Mouse (Mus musculus) R1 (cell line): ENCODE data around the gene Prkg1.

Experiments used
- DNase-seq: peaks from one replicate; pipeline ENCODE4 v3.0.0-alpha.2; 2018; ENCODE audit warnings: low read depth, low spot score

Prkg1 gene

DNA sequence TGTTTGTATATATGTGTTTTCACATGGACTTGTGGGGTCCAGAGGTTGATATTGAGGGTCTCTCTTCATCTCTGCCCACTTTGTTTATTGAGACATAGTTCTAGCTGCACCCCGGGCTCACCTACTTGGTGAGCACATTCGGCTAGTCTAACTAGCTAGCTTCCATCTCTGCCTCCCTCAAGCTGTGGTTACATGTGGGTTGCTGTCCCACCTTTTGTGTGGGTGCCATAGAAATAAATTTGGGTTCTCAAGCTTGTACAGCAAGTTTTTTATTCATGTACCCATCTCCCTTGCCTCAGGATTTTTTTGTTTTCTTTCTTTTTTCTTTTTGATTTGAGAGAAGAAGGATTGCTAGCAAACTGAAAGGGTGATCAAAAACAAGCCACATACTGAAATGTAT, 617.4 kb downstream of the Prkg1 start:
- DNase-seq: no peak

DNA sequence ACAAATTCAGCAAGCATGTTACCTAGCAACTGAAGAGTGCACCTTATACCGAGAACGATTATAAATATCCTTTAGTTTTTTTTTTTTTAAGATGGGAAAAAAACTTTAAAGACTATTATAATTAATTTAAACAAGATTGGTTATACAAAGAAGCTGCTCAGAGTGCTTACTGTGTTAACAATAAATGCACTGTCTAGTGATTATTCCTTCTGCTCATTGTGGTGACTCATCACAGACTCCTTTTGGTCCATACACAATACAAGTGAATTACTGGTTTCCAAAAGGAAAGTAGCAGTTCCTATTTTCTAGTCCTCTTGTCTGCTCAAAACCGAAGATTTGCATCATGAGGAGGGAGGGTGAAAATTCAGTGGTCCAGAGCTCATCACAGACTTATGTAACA, 618.7 kb downstream of the Prkg1 start:
- DNase-seq: no peak

DNA sequence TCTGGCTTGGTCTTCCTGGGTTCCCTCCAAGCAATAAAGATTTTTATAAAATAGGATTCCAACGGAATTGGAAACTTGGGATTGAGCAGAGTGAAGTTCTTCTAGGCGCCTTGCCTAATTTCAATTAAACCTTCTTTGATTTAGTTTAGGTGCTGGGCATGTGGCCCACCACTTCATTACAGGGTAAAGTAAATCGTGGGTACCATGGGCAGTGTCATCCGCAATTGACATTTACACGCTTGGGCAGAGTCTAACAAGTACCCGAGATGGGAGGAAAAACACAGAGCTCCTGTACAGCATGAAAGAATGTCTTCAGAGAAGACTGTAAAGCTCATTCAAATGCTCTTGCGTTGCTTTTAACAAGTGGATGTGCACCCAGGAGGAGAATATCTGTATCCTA, 622.9 kb downstream of the Prkg1 start:
- DNase-seq: no peak

DNA sequence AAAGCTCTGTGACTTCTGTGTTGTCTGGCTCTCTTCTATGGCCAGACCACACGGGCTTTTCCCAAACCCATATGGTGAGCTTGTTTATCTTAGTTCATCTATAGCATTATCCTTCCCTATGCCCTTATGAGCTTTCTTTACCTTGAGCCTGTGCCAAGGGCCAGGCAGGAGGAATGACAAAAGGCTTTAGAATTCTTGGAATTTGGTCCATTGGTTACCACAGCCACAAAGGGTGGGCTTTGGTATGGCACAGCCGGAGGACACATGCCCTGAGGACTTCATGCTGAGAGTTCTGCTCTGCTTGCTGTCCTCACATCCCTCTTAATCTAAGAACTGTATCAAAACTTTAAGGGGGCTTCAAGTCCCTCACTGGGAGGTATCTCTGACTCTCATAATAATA, 628.5 kb downstream of the Prkg1 start:
- DNase-seq: no peak

DNA sequence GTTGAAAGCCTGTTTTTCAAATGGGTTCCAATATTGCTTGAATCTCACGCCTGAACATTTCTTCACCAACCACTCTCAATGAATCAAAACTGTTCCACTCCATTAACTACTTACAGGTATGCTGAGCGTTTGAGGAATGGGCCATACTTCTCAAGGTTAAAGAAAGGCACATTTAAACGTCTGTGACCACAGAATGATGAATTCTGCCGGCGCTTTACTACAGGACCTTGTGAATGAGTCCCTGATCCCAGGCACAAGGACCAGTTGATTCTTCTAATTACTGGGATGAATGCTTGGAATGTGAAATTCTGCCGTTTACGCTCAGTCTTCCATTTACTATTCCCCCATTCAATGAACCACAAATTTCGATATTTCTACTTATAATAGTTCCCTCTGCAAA, 632.2 kb downstream of the Prkg1 start:
- no peak for DNase-seq

- no peak for DNase-seq
Measured at GRCm38 (mm10) chr19:31124628-31125027, 640.2 kb downstream of the Prkg1 start.

- DNase-seq: no peak
Measured at GRCm38 (mm10) chr19:31114690-31115089, 650.1 kb downstream of the Prkg1 start.

DNA sequence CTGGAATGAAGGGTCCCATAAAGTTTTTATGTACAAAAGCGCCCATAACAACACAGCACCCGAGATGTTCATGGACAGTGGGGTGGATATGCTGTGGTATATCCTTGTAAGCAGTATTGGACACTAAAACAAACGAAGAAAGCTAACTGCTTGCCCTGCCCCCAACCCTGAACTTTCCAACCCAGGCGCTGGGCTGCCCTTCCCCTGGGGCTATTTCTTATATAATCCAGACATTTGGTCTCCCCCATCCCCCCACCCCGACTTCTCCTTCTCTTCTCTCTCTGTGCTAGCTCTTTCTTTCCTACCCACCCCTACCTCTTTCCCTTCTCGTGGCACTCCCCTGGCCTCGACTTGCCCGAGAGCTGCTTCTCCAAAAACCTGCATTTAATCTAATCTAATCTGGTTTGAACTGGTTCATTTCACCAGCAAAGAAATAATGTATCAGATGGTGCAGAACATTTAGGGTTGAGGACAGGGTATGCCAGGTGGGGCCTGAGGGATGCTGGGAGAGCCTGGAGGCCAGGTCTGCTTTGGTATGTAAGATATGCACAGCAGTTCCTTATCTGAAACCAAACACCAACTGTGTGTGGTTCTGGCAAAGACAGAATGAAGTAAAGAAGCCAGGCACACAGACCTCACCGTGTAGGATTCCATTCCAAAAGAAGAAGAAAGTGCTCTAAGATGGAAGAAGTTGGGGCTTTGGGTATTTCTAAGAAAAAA, 657.8 kb downstream of the Prkg1 start:
- peak; percentile 21 for DNase-seq

GRCm38 (mm10) chr19:31106036-31106435, 658.8 kb downstream of the Prkg1 start:
- DNase-seq: peak; percentile 63

- peak; percentile 33 for DNase-seq
Measured at GRCm38 (mm10) chr19:31104764-31105163, 660.1 kb downstream of the Prkg1 start.

GRCm38 (mm10) chr19:31099369-31099768, 665.5 kb downstream of the Prkg1 start:
- DNase-seq: no peak

GRCm38 (mm10) chr19:31097857-31098256, 667.0 kb downstream of the Prkg1 start:
- DNase-seq: no peak

DNA sequence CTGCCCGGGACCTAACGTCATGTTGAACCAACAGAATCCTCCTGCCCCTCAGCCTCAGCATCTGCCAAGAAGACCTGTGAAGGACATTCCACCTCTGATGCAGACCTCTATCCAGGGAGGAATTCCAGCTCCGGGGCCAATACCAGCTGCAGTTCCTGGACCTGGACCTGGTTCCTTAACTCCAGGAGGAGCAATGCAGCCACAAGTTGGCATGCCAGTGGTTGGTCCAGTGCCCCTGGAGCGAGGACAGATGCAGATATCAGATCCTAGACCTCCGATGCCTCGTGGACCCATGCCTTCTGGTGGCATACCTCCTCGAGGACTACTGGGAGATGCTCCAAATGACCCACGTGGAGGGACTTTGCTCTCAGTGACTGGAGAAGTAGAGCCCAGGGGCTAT, 681.1 kb downstream of the Prkg1 start:
- no peak for DNase-seq

DNA sequence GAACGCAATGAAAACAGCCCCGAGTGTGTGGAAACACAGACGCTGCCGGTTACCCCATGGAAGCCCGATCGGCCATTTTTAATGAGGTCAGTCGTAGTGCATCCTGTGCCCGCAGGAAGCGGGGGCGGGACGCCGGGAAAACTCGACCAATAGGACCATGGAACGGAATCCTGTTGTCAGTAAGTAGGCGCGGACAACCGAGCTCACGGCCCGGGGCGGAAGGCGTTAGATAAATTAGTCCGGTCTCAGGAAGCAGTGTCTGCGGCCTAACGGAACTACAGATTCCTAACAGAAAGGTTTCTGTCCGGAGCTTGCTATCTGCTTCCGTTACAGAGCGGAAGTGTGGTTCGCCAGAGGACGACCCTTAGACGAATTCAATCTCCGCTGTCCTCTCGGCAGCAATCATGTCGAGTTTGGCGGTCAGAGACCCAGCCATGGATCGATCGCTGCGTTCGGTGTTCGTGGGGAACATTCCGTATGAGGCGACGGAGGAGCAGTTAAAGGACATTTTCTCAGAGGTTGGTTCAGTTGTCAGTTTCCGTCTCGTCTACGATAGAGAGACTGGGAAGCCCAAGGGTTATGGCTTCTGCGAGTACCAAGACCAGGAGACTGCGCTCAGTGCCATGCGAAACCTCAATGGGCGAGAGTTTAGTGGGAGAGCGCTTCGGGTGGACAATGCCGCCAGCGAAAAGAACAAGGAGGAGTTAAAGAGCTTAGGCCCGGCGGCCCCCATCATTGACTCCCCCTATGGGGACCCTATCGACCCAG, 682.0 kb downstream of the Prkg1 start, which contains the start of gene Cstf2t:
Gene Cstf2t, plus strand, starts transcription at position 176 of the 768 bp plus-strand sequence.
- peak; percentile 99 for DNase-seq

DNA sequence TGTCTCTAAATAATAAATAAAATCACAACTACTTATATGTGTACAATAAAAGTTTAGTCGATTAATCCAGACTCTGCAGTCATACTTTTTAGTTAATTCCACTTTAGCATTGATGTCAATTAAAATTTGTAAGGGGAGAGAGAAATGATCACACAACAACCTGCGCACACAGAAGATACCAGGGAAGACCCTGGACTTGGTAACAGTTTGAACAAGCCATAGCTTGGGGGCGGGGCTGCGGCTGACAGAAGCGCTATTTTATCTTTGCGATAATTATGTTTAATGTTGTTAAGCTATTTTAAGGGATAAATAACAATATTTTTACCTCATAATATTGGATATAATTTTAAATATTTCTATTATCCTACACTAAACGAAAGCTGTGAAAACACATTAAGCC, 682.6 kb downstream of the Prkg1 start:
- no peak for DNase-seq

- no peak for DNase-seq
Measured at GRCm38 (mm10) chr19:31078241-31078640, 686.6 kb downstream of the Prkg1 start.

DNA sequence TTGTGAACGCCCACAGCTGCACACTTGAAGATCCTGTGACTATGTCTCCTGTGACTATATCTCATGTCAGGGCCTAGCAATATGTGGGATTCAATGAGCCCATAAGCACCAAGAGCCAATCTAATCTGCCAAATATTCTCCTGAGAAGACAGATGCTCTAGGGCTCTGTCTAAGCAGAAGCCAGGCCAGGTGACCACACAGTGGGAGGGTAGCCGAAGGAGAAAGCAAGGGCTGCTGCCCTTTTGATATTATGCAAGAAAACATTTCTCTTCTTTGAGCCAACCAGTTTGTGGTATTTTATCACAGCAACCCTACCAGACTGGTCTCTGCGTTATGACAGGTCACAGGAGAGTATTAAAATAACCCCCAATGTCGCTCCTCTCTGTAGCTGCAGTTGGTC, 688.7 kb downstream of the Prkg1 start:
- DNase-seq: no peak

- DNase-seq: peak; percentile 76
Measured at GRCm38 (mm10) chr19:31074717-31075063, 690.1 kb downstream of the Prkg1 start.

GRCm38 (mm10) chr19:31073959-31074716, 690.7 kb downstream of the Prkg1 start:
- peak; percentile 17 for DNase-seq

- no peak for DNase-seq
Measured at GRCm38 (mm10) chr19:31065206-31065781, 699.5 kb downstream of the Prkg1 start.

- peak; percentile 29 for DNase-seq
Measured at GRCm38 (mm10) chr19:31064740-31065139, 700.1 kb downstream of the Prkg1 start.

GRCm38 (mm10) chr19:31046601-31047000, 718.2 kb downstream of the Prkg1 start:
- peak; percentile 59 for DNase-seq
